Mouse (Mus musculus): Measurements from ENCODE around the gene Usp19.

GRCm38 (mm10) chr9:108521604-108522003 lies 31.2 kb downstream of the Usp19 start:
- TF ChIP-seq CTCF (IDR thresholded peaks at IDR 0.05; ENCODE audit: low read depth) (no peak), EP300 (IDR thresholded peaks at IDR 0.05; ENCODE audit: low read depth) (no peak)
